Mouse (Mus musculus): ENCODE results near the gene Thsd7b. TPM values are rescaled to one million over a fixed set of nuclear protein-coding genes. Genes with fewer than 3 reads are reported as not detected.
"Not testable (repeated sequence)": the region's sequence is repeated elsewhere in the genome, so short reads cannot be mapped to it uniquely, and the experiment has no call there.

The Thsd7b gene
- polyA plus RNA-seq, 1 experiment from 2014 or later, result 32.2 TPM

DNA sequence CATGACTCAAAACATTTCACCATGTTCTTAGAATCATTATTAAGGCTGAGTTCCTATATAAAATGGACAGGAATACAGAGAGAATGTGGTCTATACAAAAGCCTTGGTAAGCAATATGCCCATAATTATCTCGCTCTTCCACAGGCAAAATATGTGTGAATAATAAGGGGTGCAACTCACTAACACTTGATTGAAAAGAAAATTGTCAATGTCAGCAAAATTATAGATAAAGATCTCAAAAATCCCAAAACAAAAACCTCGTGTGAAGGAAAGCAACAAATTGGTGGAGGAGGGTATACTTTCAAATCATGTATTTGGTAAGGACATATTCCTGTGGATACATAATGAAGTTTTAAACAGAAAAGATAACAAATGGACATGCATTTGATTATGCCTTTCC is 810.7 kb downstream of the Thsd7b start:
- no peaks in the 10 kb centered on the region for H3K9me3 ChIP-seq
- ATAC-seq (ENCODE audit: low read depth), result no peak
- H3K4me2 ChIP-seq, result no peak overlapping the region
- H3K27me3 ChIP-seq, result no peaks in the 10 kb centered on the region
- H3K36me3 ChIP-seq, result no peaks in the 10 kb centered on the region
- H3K4me3 ChIP-seq, result no peak overlapping the region
- H3K27ac ChIP-seq (replicated peaks), result no peak overlapping the region
- 80% methylated on average over 2 of the region's 2 CpGs for WGBS
- H3K9ac ChIP-seq, result no peak overlapping the region
- no peaks in the 10 kb centered on the region for H3K4me1 ChIP-seq (replicated peaks)

GRCm38 (mm10) chr1:130085207-130085606 is 812.1 kb downstream of the Thsd7b start:
- H3K4me1 ChIP-seq (replicated peaks), result no peaks in the 10 kb centered on the region
- no peaks in the 10 kb centered on the region for H3K27me3 ChIP-seq
- no peak for ATAC-seq (ENCODE audit: low read depth)
- no peaks in the 10 kb centered on the region for H3K36me3 ChIP-seq
- no peak overlapping the region for H3K4me3 ChIP-seq
- WGBS, result 60% methylated on average over 3 of the region's 3 CpGs
- no peaks in the 10 kb centered on the region for H3K9me3 ChIP-seq
- no peak overlapping the region for H3K4me2 ChIP-seq
- no peak overlapping the region for H3K27ac ChIP-seq (replicated peaks)
- no peak overlapping the region for H3K9ac ChIP-seq

- no peaks in the 10 kb centered on the region for H3K4me1 ChIP-seq (replicated peaks)
- no peaks in the 10 kb centered on the region for H3K9me3 ChIP-seq
- no peaks in the 10 kb centered on the region for H3K27me3 ChIP-seq
- ATAC-seq (ENCODE audit: low read depth), result no peak
- H3K36me3 ChIP-seq, result no peaks in the 10 kb centered on the region
- H3K4me2 ChIP-seq, result no peak overlapping the region
- no peak overlapping the region for H3K9ac ChIP-seq
- no peak overlapping the region for H3K4me3 ChIP-seq
- 89% methylated on average over 2 of the region's 2 CpGs for WGBS
- H3K27ac ChIP-seq (replicated peaks), result no peak overlapping the region
Observed at GRCm38 (mm10) chr1:130085910-130086309, 812.8 kb downstream of the Thsd7b start.

DNA sequence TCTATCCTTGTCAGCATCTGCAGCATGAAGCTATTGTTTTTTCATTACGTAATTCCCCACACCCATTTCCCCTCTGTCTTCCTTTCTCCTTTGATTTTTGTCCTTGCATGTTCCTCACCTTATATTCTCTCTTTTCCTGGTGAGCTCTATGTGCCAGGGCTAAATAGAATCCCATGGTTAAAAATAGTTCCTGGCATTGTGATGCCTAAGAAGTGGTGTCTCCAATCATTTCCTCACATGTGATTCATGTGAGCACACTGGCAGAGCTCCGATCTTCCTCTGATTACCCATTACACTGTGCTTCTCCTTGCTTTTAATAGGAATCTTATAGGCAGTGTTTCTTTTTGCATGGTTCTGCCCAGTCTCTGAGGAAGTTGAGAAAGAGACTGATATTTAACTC is 826.1 kb downstream of the Thsd7b start:
- no peak overlapping the region for H3K27ac ChIP-seq (replicated peaks)
- H3K27me3 ChIP-seq, result no peaks in the 10 kb centered on the region
- WGBS, result 82% methylated on average over 2 of the region's 2 CpGs
- H3K9me3 ChIP-seq, result no peaks in the 10 kb centered on the region
- no peak overlapping the region for H3K9ac ChIP-seq
- H3K4me2 ChIP-seq, result no peak overlapping the region
- H3K4me3 ChIP-seq, result no peak overlapping the region
- H3K36me3 ChIP-seq, result no peaks in the 10 kb centered on the region
- no peaks in the 10 kb centered on the region for H3K4me1 ChIP-seq (replicated peaks)
- ATAC-seq (ENCODE audit: low read depth), result no peak

DNA sequence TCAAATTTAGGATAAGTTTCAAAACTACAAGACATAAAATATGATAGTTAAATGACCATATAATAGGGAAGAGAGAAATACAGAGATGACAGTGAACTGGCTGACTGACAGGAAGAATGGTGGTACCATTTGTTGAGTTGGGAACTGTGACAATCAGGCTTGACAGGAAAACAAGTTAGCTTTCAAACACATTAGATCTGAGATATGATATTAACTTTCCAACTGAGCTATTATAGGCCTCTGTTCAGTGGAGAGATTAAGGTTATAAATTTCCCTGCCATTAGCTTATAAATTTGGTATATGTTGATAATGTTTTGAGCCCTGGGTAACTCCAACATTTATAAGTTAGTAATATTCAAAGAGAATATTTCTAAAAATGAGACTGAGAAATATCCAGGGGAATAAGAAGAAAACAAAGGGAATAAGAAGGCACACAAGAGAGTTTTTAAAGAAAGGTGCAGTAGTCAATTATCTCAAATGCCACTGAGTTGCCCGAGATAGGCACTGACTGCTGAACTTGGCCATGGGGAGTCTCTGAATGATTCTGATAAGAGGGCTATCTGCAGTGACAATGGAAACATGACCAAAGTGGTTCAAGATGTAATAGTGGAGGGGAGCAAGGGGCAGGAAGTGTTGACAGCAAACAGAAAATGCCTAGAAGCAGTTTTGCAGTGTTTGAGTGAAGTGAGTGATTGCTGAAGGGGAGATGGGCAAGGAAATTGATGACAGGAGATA is 839.6 kb downstream of the Thsd7b start:
- Histone ChIP-seq H3K4me1 (replicated peaks) (no peaks in the 10 kb centered on the region), H3K9ac (no peak overlapping the region), H3K9me3 (no peaks in the 10 kb centered on the region), H3K36me3 (no peaks in the 10 kb centered on the region), H3K4me2 (no peak overlapping the region), H3K27ac (replicated peaks) (no peak overlapping the region), H3K4me3 (no peak overlapping the region), H3K27me3 (no peaks in the 10 kb centered on the region)
- ATAC-seq (ENCODE audit: low read depth), result no peak
- WGBS, result 83% methylated on average over 1 of the region's 1 CpGs

- 97% methylated on average over 2 of the region's 2 CpGs for WGBS
- Histone ChIP-seq H3K9ac (no peak overlapping the region), H3K36me3 (no peaks in the 10 kb centered on the region), H3K27me3 (no peaks in the 10 kb centered on the region), H3K27ac (replicated peaks) (no peak overlapping the region), H3K4me2 (no peak overlapping the region), H3K4me3 (no peak overlapping the region), H3K9me3 (no peaks in the 10 kb centered on the region), H3K4me1 (replicated peaks) (no peaks in the 10 kb centered on the region)
- ATAC-seq (ENCODE audit: low read depth), result no peak
Observed at GRCm38 (mm10) chr1:130113549-130113948, 840.4 kb downstream of the Thsd7b start.

- Histone ChIP-seq H3K27ac (replicated peaks) (no peak overlapping the region), H3K36me3 (no peaks in the 10 kb centered on the region), H3K4me1 (replicated peaks) (no peaks in the 10 kb centered on the region), H3K27me3 (no peaks in the 10 kb centered on the region), H3K4me2 (no peak overlapping the region), H3K4me3 (no peak overlapping the region), H3K9me3 (no peaks in the 10 kb centered on the region), H3K9ac (no peak overlapping the region)
- 78% methylated on average over 3 of the region's 3 CpGs for WGBS
- ATAC-seq (ENCODE audit: low read depth), result no peak
Observed at GRCm38 (mm10) chr1:130130901-130131300, 857.8 kb downstream of the Thsd7b start.

DNA sequence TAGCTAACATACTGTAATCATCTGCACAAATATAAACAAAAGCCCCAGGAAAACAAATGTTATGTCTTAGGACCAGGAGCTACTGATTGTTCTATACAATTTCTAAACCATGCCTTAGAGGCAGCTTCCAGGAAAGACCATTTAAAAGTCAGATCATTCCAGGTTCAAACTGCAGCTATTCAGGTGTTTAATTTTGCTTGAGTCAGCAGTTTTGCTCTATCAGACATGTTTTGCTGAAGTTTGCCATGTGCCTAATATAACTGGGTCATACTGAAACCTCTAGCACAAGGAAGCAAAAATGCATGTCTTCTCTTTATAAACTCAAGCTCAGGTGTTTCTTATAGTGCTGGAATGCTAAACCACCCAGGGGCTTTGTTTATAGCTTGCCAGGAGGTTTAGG is 893.1 kb downstream of the Thsd7b start:
- no peak for ATAC-seq (ENCODE audit: low read depth)
- H3K36me3 ChIP-seq, result no peaks in the 10 kb centered on the region
- H3K9ac ChIP-seq, result no peak overlapping the region
- H3K9me3 ChIP-seq, result no peaks in the 10 kb centered on the region
- no peaks in the 10 kb centered on the region for H3K27me3 ChIP-seq
- H3K4me2 ChIP-seq, result no peak overlapping the region
- H3K4me3 ChIP-seq, result no peak overlapping the region
- no peak overlapping the region for H3K27ac ChIP-seq (replicated peaks)
- H3K4me1 ChIP-seq (replicated peaks), result no peaks in the 10 kb centered on the region

DNA sequence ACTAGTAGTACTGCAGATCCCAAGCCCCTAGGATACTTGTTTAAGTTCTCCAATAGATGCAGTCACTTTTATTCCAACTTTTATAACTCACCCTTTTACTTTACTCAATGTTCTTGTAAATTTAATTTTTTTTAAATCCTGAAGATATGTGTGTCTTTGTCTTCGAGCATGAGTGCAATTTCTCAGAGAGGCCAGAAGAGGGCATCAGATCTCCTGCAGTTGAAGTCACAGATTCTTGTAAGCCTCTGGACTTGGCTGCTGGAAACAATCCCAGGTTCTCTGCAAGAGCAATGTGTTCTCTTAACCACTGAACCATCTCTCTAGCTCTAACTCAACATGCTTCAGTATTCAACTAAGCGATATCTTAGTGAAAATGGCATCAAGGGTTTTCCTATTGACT is 894.2 kb downstream of the Thsd7b start:
- no peak overlapping the region for H3K4me2 ChIP-seq
- no peak overlapping the region for H3K27ac ChIP-seq (replicated peaks)
- H3K4me3 ChIP-seq, result no peak overlapping the region
- WGBS, result 60% methylated on average over 2 of the region's 2 CpGs
- ATAC-seq (ENCODE audit: low read depth), result no peak
- H3K36me3 ChIP-seq, result no peaks in the 10 kb centered on the region
- H3K9ac ChIP-seq, result no peak overlapping the region
- H3K27me3 ChIP-seq, result no peaks in the 10 kb centered on the region
- H3K4me1 ChIP-seq (replicated peaks), result no peaks in the 10 kb centered on the region
- no peaks in the 10 kb centered on the region for H3K9me3 ChIP-seq

DNA sequence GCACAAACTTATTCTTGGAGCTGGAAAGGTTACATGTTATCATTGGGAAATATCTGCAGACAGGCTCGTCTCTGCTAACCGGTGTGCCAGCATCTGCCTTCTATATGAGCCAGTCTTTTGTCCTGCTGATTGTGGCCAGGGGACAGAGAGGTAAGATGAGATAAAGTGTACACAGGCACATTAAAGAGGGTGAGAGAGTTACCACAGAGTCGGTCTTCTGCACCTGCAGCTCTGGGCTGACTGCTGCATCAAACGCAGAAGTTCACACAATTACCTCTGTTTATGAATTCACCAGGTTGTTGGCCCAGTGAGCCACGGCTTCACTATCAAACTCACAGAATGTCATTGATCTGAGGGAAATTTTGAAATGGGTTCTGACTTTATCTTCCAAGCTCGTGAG is 896.8 kb downstream of the Thsd7b start:
- Histone ChIP-seq H3K4me2 (no peak overlapping the region), H3K4me1 (replicated peaks) (no peaks in the 10 kb centered on the region), H3K9ac (no peak overlapping the region), H3K36me3 (no peaks in the 10 kb centered on the region), H3K27me3 (no peaks in the 10 kb centered on the region), H3K4me3 (no peak overlapping the region), H3K9me3 (no peaks in the 10 kb centered on the region), H3K27ac (replicated peaks) (no peak overlapping the region)
- no peak for ATAC-seq (ENCODE audit: low read depth)
- 77% methylated on average over 6 of the region's 6 CpGs for WGBS

GRCm38 (mm10) chr1:130170290-130170689 is 897.2 kb downstream of the Thsd7b start:
- Histone ChIP-seq H3K9me3 (no peaks in the 10 kb centered on the region), H3K36me3 (no peaks in the 10 kb centered on the region), H3K27ac (replicated peaks) (no peak overlapping the region), H3K9ac (no peak overlapping the region), H3K4me3 (no peak overlapping the region), H3K4me1 (replicated peaks) (no peaks in the 10 kb centered on the region), H3K4me2 (no peak overlapping the region), H3K27me3 (no peaks in the 10 kb centered on the region)
- 11% methylated on average over 1 of the region's 1 CpGs for WGBS
- ATAC-seq (ENCODE audit: low read depth), result no peak

DNA sequence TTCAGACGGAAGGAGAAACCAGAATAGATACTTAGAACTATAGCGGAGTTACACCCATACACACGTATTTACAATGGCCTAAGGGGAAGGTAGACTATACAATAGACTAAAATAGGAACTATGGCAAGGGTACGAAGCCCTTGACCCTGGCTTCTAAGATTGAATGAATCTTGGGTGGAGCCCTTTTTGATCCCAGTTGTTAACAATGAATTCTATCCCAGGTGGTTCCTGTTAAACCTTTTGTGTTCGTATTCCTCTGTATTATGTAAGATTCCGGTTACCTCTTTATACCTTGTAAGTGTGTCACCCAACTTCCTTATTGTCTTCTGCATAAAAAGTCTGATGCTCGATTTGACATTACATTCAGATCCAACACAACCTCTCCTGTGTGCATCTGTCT is 913.7 kb downstream of the Thsd7b start:
- 90% methylated on average over 7 of the region's 7 CpGs for WGBS

More for the DNA sequence above, 913.7 kb downstream of the Thsd7b start:
- not testable (repeated sequence) for H3K27ac ChIP-seq (replicated peaks); H3K36me3 ChIP-seq; H3K9ac ChIP-seq; ATAC-seq (ENCODE audit: low read depth); H3K4me2 ChIP-seq; H3K4me1 ChIP-seq (replicated peaks); H3K9me3 ChIP-seq; H3K27me3 ChIP-seq; H3K4me3 ChIP-seq

All from neural tube, embryonic 13.5 days (tissue).